Mouse (Mus musculus) lung, embryonic 16.5 days (tissue): ENCODE data around the gene Rln1. TPM values are rescaled to one million over a fixed set of nuclear protein-coding genes. Genes with fewer than 3 reads are reported as not detected.

Source experiments
- ATAC-seq: fragments of 200-750 bp; cut with Nextera tagmentation; 2 replicates; pipeline ENCODE4 v1.8.0; 2017; ENCODE audit warnings: low read depth, mild to moderate bottlenecking, moderate library complexity
- H3K27ac ChIP-seq: fragments of 300-500 bp; sonication (generic); 2 replicates; pipeline ENCODE4 v1.5.1; 2014; ENCODE audit warnings: mild to moderate bottlenecking, control low read depth, low read length
- H3K27me3 ChIP-seq: fragments of 300-500 bp; sonication (generic); 2 replicates; pipeline ENCODE4 v1.6.1; 2014; ENCODE audit warnings: low read depth, low read length, mixed read lengths; ENCODE audit not compliant: control insufficient read depth, insufficient read depth
- H3K36me3 ChIP-seq: fragments of 300-500 bp; sonication (generic); 2 replicates; pipeline ENCODE4 v1.6.1; 2014; ENCODE audit warnings: low read length; ENCODE audit not compliant: control insufficient read depth, insufficient read depth
- H3K4me1 ChIP-seq: fragments of 300-500 bp; sonication (generic); replicated peaks from 2 replicates; pipeline ENCODE4 v1.6.1; 2014; ENCODE audit warnings: low read length, mixed read lengths; ENCODE audit not compliant: control insufficient read depth, insufficient read depth
- H3K4me2 ChIP-seq: fragments of 300-500 bp; sonication (generic); 2 replicates; pipeline ENCODE4 v1.6.1; 2014; ENCODE audit warnings: low read depth, low read length, control low read depth
- H3K4me3 ChIP-seq: fragments of 300-500 bp; sonication (generic); 2 replicates; pipeline ENCODE4 v1.5.1; 2014; ENCODE audit warnings: mild to moderate bottlenecking, low read length, control low read depth
- H3K9ac ChIP-seq: fragments of 300-500 bp; sonication (generic); 2 replicates; pipeline ENCODE4 v1.6.1; 2014; ENCODE audit warnings: low read length, control low read depth
- H3K9me3 ChIP-seq: fragments of 300-500 bp; sonication (generic); 2 replicates; pipeline ENCODE4 v1.6.1; 2016; ENCODE audit warnings: low read length; ENCODE audit not compliant: control insufficient read depth
- WGBS: fragments of 180-500 bp; shearing (Covaris S2); extraction: QIAGEN DNeasy Blood & Tissue Kit; methylation state at CpG from one replicate; pipeline ENCODE4 v1.1.7; 2014; 5-methylcytosine and 5-hydroxymethylcytosine counted together
- polyA plus RNA-seq: library from polyadenylated mRNA; unstranded; fragments of >200 nt; fragmentation: Nextera tagmentation; extraction: Ambion mirVana; gene quantifications from 2 replicates; pipeline ENCODE4 v1.2.1, GENCODE M21; 2015

Gene Rln1
- polyA plus RNA-seq, 1 experiment from 2014 or later = 0.14 TPM

DNA sequence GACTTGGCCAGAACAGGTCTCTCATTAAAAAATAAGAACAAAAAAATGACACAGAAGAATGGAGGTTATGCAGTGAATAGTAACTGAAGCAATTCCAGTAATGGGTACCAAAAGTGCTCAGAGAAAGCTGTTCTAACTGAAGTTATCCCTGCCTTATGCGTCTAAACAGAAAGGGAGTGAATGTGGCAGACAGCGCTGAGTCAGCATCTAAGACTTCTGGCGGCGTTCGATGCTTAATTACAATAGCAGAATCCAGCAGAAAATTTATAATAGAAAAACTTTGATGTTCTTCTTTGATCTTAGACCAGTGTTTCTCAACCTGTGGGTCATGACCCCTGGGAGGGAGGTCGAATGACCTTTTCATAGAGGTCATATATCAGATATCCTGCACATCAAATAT, 11.2 kb upstream of the Rln1 start:
- WGBS = 72% methylated on average over 6 of the region's 6 CpGs
- Histone ChIP-seq H3K9me3 (no peaks in the 10 kb centered on the region), H3K4me2 (no peak overlapping the region), H3K27ac (no peak overlapping the region), H3K27me3 (no peaks in the 10 kb centered on the region), H3K36me3 (no peaks in the 10 kb centered on the region), H3K9ac (no peak overlapping the region), H3K4me3 (no peak overlapping the region), H3K4me1 (no peaks in the 10 kb centered on the region)
- ATAC-seq = no peak

DNA sequence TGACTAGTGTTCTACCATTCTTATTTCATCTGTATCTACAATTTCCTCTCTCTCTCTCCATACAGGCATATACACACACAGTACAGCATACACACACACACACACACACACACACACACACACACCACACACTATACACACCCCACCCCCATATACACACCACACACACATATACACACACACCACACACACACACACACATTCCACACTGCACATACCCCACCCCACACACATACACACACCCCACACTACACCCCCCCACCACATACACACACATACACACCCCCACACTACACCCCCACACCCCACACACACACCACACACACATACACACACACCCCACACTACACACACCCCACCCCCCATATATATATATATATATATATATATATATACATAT, 10.4 kb upstream of the Rln1 start:
- Histone ChIP-seq H3K36me3 (no peaks in the 10 kb centered on the region), H3K27ac (no peak overlapping the region), H3K27me3 (no peaks in the 10 kb centered on the region), H3K9ac (no peak overlapping the region), H3K4me2 (no peak overlapping the region), H3K4me3 (no peak overlapping the region), H3K4me1 (no peaks in the 10 kb centered on the region), H3K9me3 (no peaks in the 10 kb centered on the region)
- ATAC-seq = no peak

DNA sequence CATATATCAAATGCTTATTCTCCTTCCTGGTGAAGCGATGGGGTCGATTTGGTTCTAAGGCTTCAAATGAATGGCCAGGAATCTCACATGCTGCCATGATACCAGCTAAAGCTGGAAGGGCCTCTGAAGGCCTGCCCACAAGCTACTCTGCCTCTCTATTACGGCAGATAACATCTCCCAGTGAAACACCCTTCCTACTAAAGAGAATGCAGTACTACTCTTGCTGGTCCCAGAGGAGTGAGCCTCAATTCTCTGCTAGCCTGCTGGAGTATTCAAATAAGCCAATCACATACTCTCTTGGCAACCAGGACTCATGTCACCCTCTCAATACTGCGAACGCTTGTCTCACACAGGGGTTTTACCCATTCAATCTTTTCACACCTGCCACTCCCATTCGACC, 7.8 kb upstream of the Rln1 start:
- H3K36me3 ChIP-seq = no peaks in the 10 kb centered on the region
- H3K9ac ChIP-seq = no peak overlapping the region
- H3K27ac ChIP-seq = no peak overlapping the region
- 76% methylated on average over 6 of the region's 6 CpGs for WGBS
- no peak for ATAC-seq
- H3K9me3 ChIP-seq = no peaks in the 10 kb centered on the region
- no peak overlapping the region for H3K4me3 ChIP-seq
- no peaks in the 10 kb centered on the region for H3K27me3 ChIP-seq
- no peaks in the 10 kb centered on the region for H3K4me1 ChIP-seq
- H3K4me2 ChIP-seq = no peak overlapping the region

DNA sequence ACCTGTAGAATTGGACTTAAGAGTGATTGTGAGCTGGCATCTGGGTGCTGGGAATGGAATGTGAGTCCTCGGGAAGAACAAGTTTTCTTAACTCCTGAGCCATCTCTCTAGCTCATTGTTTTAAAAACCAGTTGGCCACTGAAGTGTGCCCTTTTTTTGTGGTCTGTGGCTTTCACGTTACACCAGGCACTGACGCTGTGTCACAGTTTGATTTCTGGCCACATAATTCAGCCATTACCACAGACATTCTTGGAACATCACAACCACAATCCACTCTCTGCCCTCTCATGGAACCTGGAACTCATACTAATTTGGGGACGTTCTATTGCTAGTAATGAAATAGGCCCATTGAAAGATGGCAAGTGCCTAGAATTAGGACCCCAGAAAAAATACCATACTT, 6.6 kb upstream of the Rln1 start:
- Histone ChIP-seq H3K27me3 (no peaks in the 10 kb centered on the region), H3K4me2 (no peak overlapping the region), H3K36me3 (no peaks in the 10 kb centered on the region), H3K27ac (no peak overlapping the region), H3K4me1 (no peaks in the 10 kb centered on the region), H3K9ac (no peak overlapping the region), H3K4me3 (no peak overlapping the region), H3K9me3 (no peaks in the 10 kb centered on the region)
- no peak for ATAC-seq
- WGBS = 78% methylated on average over 4 of the region's 4 CpGs

DNA sequence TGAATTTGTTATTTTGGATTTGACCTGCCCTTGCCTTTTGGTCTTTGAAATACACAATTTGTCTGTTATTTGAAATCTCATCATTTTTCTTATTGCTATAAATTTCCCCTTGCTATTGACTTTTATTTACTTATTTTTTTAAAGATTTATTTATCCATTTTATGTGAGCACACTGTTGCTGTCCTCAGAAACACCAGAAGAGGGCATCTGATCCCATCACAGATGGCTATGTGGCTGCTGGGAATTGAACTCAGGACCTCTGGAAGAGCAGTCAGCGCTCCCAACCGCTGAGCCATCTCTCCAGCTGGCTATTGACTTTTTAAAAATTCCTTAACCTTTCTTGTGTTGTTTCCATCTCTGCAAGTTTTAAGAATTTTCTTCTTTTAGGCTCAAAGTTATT, 2.2 kb upstream of the Rln1 start:
- Histone ChIP-seq H3K4me2 (no peak overlapping the region), H3K9me3 (no peaks in the 10 kb centered on the region), H3K4me1 (no peaks in the 10 kb centered on the region; the same call in 1 of the 2 replicates), H3K27me3 (peaks cover 8% of the 10 kb centered on the region; the same call in 1 of the 2 replicates), H3K36me3 (no peaks in the 10 kb centered on the region), H3K27ac (no peak overlapping the region), H3K4me3 (no peak overlapping the region), H3K9ac (no peak overlapping the region)
- no peak for ATAC-seq
- WGBS = 94% methylated on average over 2 of the region's 2 CpGs

DNA sequence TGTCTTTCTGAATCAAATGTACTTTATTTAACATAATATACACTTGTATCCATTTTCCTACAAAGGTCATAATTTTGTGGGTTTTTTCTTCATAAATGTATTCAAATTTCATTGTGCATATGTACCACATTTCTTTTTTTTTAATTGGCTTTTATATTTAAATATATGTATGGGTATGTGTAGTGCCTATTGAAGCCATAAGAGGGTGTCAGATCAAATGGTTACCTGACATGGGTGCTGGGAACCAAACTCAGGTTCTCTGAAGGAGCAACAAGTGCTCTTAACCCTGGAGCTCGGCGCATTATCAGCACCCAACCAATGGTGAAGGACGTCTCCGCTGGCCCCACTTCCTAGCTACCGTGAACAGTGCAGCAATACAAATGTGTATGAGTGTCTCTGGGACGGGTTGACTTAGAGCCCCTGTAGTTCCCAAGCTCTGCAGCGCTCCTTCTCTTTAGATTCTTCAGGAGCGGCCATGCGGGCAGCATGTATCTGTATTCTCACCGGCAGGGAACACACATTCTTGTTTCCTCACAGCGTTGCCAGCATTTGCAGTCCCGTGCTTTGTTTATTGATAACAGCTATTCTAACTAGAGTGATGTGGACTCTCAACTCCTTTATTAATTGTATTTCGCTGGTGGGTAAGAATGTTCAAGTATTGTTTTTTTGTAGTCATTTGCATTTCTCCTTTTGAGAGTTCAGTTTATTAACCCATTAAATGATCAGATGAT, 7.5 kb downstream of the Rln1 start:
- no peak for ATAC-seq
- Histone ChIP-seq H3K9ac (no peak overlapping the region), H3K36me3 (no peaks in the 10 kb centered on the region), H3K27ac (no peak overlapping the region), H3K4me2 (no peak overlapping the region), H3K27me3 (peaks cover 2% of the 10 kb centered on the region; the same call in 1 of the 2 replicates), H3K9me3 (no peaks in the 10 kb centered on the region), H3K4me3 (no peak overlapping the region), H3K4me1 (peaks cover 6% of the 10 kb centered on the region)
- 70% methylated on average over 13 of the region's 13 CpGs for WGBS

DNA sequence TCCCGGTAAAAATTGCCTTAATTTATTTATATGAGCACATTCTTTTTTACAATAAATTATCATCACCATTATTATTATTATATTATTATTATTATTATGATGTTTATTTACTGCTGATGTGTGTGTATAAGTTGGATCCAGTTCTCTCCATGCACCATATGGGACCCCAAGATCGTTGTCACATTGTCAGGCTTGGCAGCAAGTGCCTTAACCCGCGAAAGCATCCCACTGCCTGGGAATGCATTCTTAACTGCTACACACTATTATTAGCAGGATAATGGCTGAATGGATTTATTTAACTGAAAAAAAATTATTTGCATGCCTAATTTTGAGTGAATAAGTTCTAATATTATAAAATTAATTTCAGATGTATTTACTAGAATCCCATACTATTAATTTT, 8.1 kb downstream of the Rln1 start:
- Histone ChIP-seq H3K4me1 (peaks cover 6% of the 10 kb centered on the region), H3K4me2 (no peak overlapping the region), H3K9ac (no peak overlapping the region), H3K27ac (no peak overlapping the region), H3K4me3 (no peak overlapping the region), H3K36me3 (no peaks in the 10 kb centered on the region), H3K27me3 (peaks cover 2% of the 10 kb centered on the region; the same call in 1 of the 2 replicates), H3K9me3 (no peaks in the 10 kb centered on the region)
- 82% methylated on average over 4 of the region's 4 CpGs for WGBS
- no peak for ATAC-seq

DNA sequence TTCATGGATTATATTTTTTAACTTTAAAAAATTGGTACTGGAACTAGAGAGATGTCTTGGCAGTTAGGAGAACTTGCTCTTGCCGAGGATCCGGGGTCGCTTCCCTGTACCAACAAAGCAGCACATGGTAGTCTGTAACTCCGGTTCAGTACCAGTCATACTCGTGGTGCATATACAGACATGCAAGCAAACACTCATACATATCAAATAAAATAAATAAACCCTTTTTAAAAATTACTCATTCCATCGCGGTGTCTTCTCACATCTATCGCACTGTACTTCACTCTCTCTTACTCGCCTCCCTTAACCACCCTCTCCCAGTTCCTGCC, 8.7 kb downstream of the Rln1 start:
- Histone ChIP-seq H3K4me2 (peak overlapping the region; percentile 82), H3K4me1 (peaks cover 6% of the 10 kb centered on the region), H3K36me3 (no peaks in the 10 kb centered on the region), H3K9me3 (no peaks in the 10 kb centered on the region), H3K27me3 (peaks cover 2% of the 10 kb centered on the region; the same call in 1 of the 2 replicates), H3K9ac (no peak overlapping the region), H3K27ac (no peak overlapping the region), H3K4me3 (peak overlapping the region; percentile 49)
- WGBS = 30% methylated on average over 9 of the region's 9 CpGs
- ATAC-seq = peak; percentile 7; the same call in 1 of the 2 replicates

DNA sequence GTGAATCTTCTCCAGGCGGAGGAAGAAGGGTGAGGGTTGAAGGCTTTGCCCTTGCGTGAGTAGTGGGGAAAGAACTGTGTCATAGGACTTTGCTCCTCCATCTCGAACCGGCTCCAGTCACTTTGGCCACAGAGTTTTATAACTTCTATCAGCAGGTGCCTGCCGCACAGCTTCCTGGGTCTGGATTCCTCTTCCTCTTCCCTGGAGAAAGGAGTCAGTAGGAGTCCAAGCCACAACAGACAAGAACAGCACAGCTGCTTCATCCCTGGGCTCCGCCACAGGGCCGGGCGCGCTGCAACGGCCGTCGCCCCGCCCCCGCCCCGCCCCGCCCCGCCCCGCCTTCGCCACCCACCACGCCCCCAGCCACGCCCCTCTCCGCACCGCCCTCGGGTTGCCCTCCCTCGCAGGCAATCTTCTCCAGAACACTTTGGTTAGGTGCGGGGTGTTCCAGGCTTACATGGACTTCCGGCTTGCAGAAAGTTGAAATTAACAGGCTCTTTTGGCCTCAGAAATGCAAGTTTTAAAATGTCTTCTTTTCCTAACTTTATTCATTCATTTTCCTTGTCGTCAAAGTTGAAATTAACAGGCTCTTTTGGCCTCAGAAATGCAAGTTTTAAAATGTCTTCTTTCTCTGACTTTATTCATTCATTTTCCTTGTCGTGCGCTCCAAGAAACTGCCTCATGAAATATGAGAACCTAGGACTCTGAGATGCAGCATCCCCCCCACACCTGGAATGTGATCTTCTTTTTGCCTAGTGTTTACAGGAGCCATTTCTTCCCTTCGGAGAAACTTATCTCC, 9.2 kb downstream of the Rln1 start, which contains the start of gene Insl6:
Gene Insl6 (minus strand): TSS at position 304 of the 799 bp plus-strand sequence.
- H3K36me3 ChIP-seq = no peaks in the 10 kb centered on the region
- peak within 1 kb of the TSS; percentile 82 for H3K4me2 ChIP-seq
- peaks cover 6% of the 10 kb centered on the region for H3K4me1 ChIP-seq
- 2% methylated on average over 23 of the region's 31 CpGs for WGBS
- H3K4me3 ChIP-seq = peak within 1 kb of the TSS; percentile 49
- H3K27me3 ChIP-seq = peaks cover 2% of the 10 kb centered on the region; the same call in 1 of the 2 replicates
- H3K9ac ChIP-seq = peak within 1 kb of the TSS; percentile 47; the same call in 1 of the 2 replicates
- no peaks in the 10 kb centered on the region for H3K9me3 ChIP-seq
- no peak within 1 kb of the TSS for H3K27ac ChIP-seq
- ATAC-seq = peak; percentile 99
